ENCODE assay signal across 8 mouse cellular contexts in genomic region chr6:144780608-144781285, GRCm38 (mm10). TPM values are rescaled to one million over a fixed set of nuclear protein-coding genes. Genes with fewer than 3 reads are reported as not detected.
A peak's percentile ranks its signal among the peaks of the same experiment; 100 is the strongest.
DNase-seq lines count a peak whose midpoint lies in the region; ATAC-seq and TF ChIP-seq lines count a peak whose summit lies in the region.

No protein-coding gene starts in this region.

- no peak for ATAC-seq in heart, embryonic 15.5 days (replicated peaks; ENCODE audit: insufficient number of reproducible peaks, insufficient read depth, low FRiP score, low read depth)
- no peak for ATAC-seq in liver, embryonic 15.5 days (ENCODE audit: insufficient read depth)
- no peak for ATAC-seq in frontal cortex, adult (ENCODE audit: low TSS enrichment)

- TF ChIP-seq POLR2A in thymus, adult 2 months (IDR thresholded peaks at IDR 0.05; ENCODE audit: control insufficient read depth, extremely low read depth, insufficient read depth, low read length, poor library complexity): no peak
- no peak for TF ChIP-seq POLR2A in olfactory bulb, adult 2 months (IDR thresholded peaks at IDR 0.05; ENCODE audit: insufficient read depth, low read depth, low read length)

- TF ChIP-seq CTCF in thymus, adult 2 months (IDR thresholded peaks at IDR 0.05; ENCODE audit: borderline replicate concordance, control insufficient read depth, extremely low read depth, insufficient read depth, low read length, poor library complexity): no peak
- no peak for TF ChIP-seq CTCF in olfactory bulb, adult 2 months (IDR thresholded peaks at IDR 0.05; ENCODE audit: insufficient read depth, low read depth, low read length)

- H3K4me1 ChIP-seq in thymus, adult 2 months (replicated peaks; ENCODE audit: control insufficient read depth, insufficient read depth, low read length): peaks cover 8% of the 10 kb centered on the region; the same call in 1 of the 2 replicates
- 0 out of 2 replicates have a peak, but pooled peaks cover 11% of the 10 kb centered on the region for H3K4me1 ChIP-seq in heart, embryonic 15.5 days (replicated peaks)
- 0 out of 2 replicates have a peak, but pooled peaks cover 6% of the 10 kb centered on the region for H3K4me1 ChIP-seq in liver, embryonic 15.5 days (replicated peaks)
- H3K4me1 ChIP-seq in olfactory bulb, adult 2 months (ENCODE audit: control insufficient read depth, insufficient read depth, low read length): peaks cover 3% of the 10 kb centered on the region

- peak overlapping the region; percentile 85; the same call in 1 of the 2 replicates for H3K4me3 ChIP-seq in thymus, adult 2 months (ENCODE audit: control insufficient read depth, insufficient read depth, low read length)
- peak overlapping the region; percentile 78 for H3K4me3 ChIP-seq in heart, embryonic 15.5 days
- peak overlapping the region; percentile 59 for H3K4me3 ChIP-seq in liver, embryonic 15.5 days (replicated peaks)
- peak overlapping the region; percentile 85; the same call in 1 of the 2 replicates for H3K4me3 ChIP-seq in olfactory bulb, adult 2 months (ENCODE audit: insufficient read depth, low read depth, low read length)

- H3K27ac ChIP-seq in thymus, adult 2 months (ENCODE audit: control insufficient read depth, insufficient read depth, low read length): no peak overlapping the region
- H3K27ac ChIP-seq in heart, embryonic 15.5 days: peak overlapping the region; percentile 50
- peak overlapping the region; percentile 64 for H3K27ac ChIP-seq in liver, embryonic 15.5 days (replicated peaks)
- H3K27ac ChIP-seq in olfactory bulb, adult 2 months (ENCODE audit: insufficient read depth, low read depth, low read length): no peak overlapping the region

- H3K36me3 ChIP-seq in thymus, adult 2 months (ENCODE audit: control insufficient read depth, insufficient read depth, low read length): no peaks in the 10 kb centered on the region
- H3K36me3 ChIP-seq in heart, embryonic 15.5 days: no peaks in the 10 kb centered on the region
- no peaks in the 10 kb centered on the region for H3K36me3 ChIP-seq in liver, embryonic 15.5 days (replicated peaks)

- DNase-seq in thymus, adult 2 months: no peak
- DNase-seq in thymus, postnatal 25 days: no peak
- no peak for DNase-seq in urinary bladder, adult 2 months (ENCODE audit: low spot score)
- DNase-seq in cerebellum, adult 9-10 months: no peak

- 58% methylated on average over 9 of the region's 9 CpGs for WGBS in thymus, adult 2 months
- WGBS in heart, embryonic 15.5 days: 19% methylated on average over 9 of the region's 9 CpGs
- WGBS in liver, embryonic 15.5 days (ENCODE audit: insufficient replicate concordance): 24% methylated on average over 9 of the region's 9 CpGs
- WGBS in olfactory bulb, adult 2 months: 31% methylated on average over 9 of the region's 9 CpGs

- peak overlapping the region; percentile 54 for H3K9ac ChIP-seq in heart, embryonic 15.5 days
- no peak overlapping the region for H3K9ac ChIP-seq in liver, embryonic 15.5 days

- no peaks in the 10 kb centered on the region for H3K9me3 ChIP-seq in heart, embryonic 15.5 days (replicated peaks)
- H3K9me3 ChIP-seq in liver, embryonic 15.5 days (replicated peaks): no peaks in the 10 kb centered on the region

- peak overlapping the region; percentile 99 for H3K4me2 ChIP-seq in heart, embryonic 15.5 days
- H3K4me2 ChIP-seq in liver, embryonic 15.5 days: peak overlapping the region; percentile 62

- peaks cover 8% of the 10 kb centered on the region; the same call in 1 of the 2 replicates for H3K27me3 ChIP-seq in thymus, adult 2 months (ENCODE audit: control insufficient read depth, insufficient read depth, low read length)
- peaks cover 29% of the 10 kb centered on the region for H3K27me3 ChIP-seq in heart, embryonic 15.5 days
- H3K27me3 ChIP-seq in liver, embryonic 15.5 days: peaks cover 36% of the 10 kb centered on the region

RNA-seq across cellular contexts. Expression of gene Sox5, which starts 1.0 kb away (rescaled TPM):
- 0.64 and 0.81 TPM in 2 replicates for polyA plus RNA-seq in thymus, adult 2 months (2012; rRNA removed)
- 8.9 and 10.5 TPM in 2 replicates for polyA plus RNA-seq in heart, embryonic 15.5 days (2015; fragmentation: Nextera tagmentation; extraction: Ambion mirVana)
- 4.2 and 5.3 TPM in 2 replicates for polyA plus RNA-seq in liver, embryonic 15.5 days (2015; fragmentation: Nextera tagmentation; extraction: Ambion mirVana)
- polyA plus RNA-seq in olfactory bulb, adult 2 months (2012; ENCODE audit: insufficient read depth, insufficient read length, low replicate concordance, missing spikeins): not detected in 2 replicates
- 7.3 and 10.0 TPM in 2 replicates for polyA plus RNA-seq in urinary bladder, adult 2 months (2012; rRNA removed)

Comparison
In these comparisons a context has a peak if more than half of its experiments do, and no peak if none do; other contexts are left out.
1. H3K27ac ChIP-seq: peak in heart, embryonic 15.5 days (single experiment) and liver, embryonic 15.5 days (single experiment); none in thymus, adult 2 months (single experiment) and olfactory bulb, adult 2 months (single experiment).
2. Peak in every context shown above with its lines, with median percentiles within 50 percentile points of each other: H3K4me3 ChIP-seq.